Mouse (Mus musculus) limb, embryonic 12.5 days (tissue): Measurements from ENCODE around the gene Tmem266. TPM values are rescaled to one million over a fixed set of nuclear protein-coding genes. Genes with fewer than 3 reads are reported as not detected.
A peak's percentile ranks its signal among the peaks of the same experiment; 100 is the strongest.

Experiments
- ATAC-seq: fragments of 200-750 bp; cut with Nextera tagmentation; 2 replicates; pipeline ENCODE4 v1.8.0; 2017; ENCODE audit warnings: low read depth, moderate TSS enrichment; ENCODE audit not compliant: insufficient number of reproducible peaks, insufficient read depth, low FRiP score, low TSS enrichment
- H3K27ac ChIP-seq: fragments of 300-500 bp; sonication (generic); 2 replicates; pipeline ENCODE4 v1.5.1; 2016; ENCODE audit warnings: mild to moderate bottlenecking, moderate library complexity
- H3K27me3 ChIP-seq: fragments of 300-500 bp; sonication (generic); 2 replicates; pipeline ENCODE4 v1.6.1; 2016; ENCODE audit warnings: mild to moderate bottlenecking, moderate library complexity
- H3K36me3 ChIP-seq: fragments of 300-500 bp; sonication (generic); 2 replicates; pipeline ENCODE4 v1.6.1; 2016; ENCODE audit warnings: mild to moderate bottlenecking, moderate library complexity
- H3K4me1 ChIP-seq: fragments of 300-500 bp; sonication (generic); replicated peaks from 2 replicates; pipeline ENCODE4 v1.6.1; 2016
- H3K4me2 ChIP-seq: fragments of 300-500 bp; sonication (generic); 2 replicates; pipeline ENCODE4 v1.6.1; 2016; ENCODE audit warnings: mild to moderate bottlenecking, moderate library complexity
- H3K4me3 ChIP-seq: fragments of 300-500 bp; sonication (generic); replicated peaks from 2 replicates; pipeline ENCODE4 v1.5.1; 2016; ENCODE audit warnings: mild to moderate bottlenecking
- H3K9ac ChIP-seq: fragments of 300-500 bp; sonication (generic); replicated peaks from 2 replicates; pipeline ENCODE4 v1.6.1; 2016; ENCODE audit warnings: mild to moderate bottlenecking, moderate library complexity
- H3K9me3 ChIP-seq: fragments of 300-500 bp; sonication (generic); 2 replicates; pipeline ENCODE4 v1.6.1; 2016; ENCODE audit warnings: mild to moderate bottlenecking, moderate library complexity
- WGBS: fragments of 180-500 bp; shearing (Covaris S2); methylation state at CpG from one replicate; pipeline ENCODE4 v1.1.7; 2016; 5-methylcytosine and 5-hydroxymethylcytosine counted together
- polyA plus RNA-seq: library from polyadenylated mRNA; unstranded; fragments of >200 nt; fragmentation: Nextera tagmentation; extraction: Ambion mirVana; gene quantifications from 2 replicates; pipeline ENCODE4 v1.2.1, GENCODE M21; 2016

Gene Tmem266
- polyA plus RNA-seq, 1 experiment from 2014 or later = 1.1 TPM

DNA sequence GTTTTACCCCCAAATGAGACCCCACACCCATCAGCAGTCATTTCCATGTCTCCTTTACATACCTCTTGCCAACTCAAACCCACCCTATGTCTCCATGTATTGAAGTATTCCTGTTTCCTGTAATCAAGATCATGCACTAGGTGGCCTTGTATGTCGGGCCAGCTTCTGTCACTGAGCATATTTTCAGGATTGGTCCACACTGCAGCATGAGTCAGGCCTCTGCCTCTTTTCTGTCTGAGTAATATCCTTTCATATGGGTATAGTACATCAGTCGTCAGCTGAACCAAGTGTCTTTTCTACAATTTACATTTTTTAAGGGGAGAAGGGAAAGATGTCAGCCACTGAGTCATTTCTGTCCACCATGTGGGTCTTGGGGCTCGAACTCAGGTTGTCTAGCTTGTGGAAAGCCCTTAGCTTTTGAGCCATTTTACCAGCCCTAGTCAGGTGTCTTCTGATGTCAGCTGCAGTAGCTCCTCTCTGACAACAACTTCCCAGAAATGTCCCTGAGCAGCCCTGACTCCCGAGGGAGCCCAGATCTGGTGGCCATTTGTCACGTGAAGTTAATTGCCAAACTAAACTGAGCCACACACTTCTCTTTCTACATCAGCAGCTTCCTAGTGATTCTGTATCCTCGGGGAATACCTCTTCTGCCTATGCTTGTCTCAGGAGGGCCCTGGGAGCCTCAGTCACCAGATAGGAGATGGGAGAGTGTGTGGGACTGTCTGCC, 78.4 kb downstream of the Tmem266 start:
- peaks cover 45% of the 10 kb centered on the region for H3K4me1 ChIP-seq
- no peaks in the 10 kb centered on the region for H3K9me3 ChIP-seq
- H3K4me2 ChIP-seq = no peak overlapping the region
- H3K27ac ChIP-seq = no peak overlapping the region
- H3K36me3 ChIP-seq = no peaks in the 10 kb centered on the region
- peaks cover 39% of the 10 kb centered on the region for H3K27me3 ChIP-seq
- no peak for ATAC-seq
- 59% methylated on average over 6 of the region's 6 CpGs for WGBS
- no peak overlapping the region for H3K9ac ChIP-seq
- no peak overlapping the region for H3K4me3 ChIP-seq

DNA sequence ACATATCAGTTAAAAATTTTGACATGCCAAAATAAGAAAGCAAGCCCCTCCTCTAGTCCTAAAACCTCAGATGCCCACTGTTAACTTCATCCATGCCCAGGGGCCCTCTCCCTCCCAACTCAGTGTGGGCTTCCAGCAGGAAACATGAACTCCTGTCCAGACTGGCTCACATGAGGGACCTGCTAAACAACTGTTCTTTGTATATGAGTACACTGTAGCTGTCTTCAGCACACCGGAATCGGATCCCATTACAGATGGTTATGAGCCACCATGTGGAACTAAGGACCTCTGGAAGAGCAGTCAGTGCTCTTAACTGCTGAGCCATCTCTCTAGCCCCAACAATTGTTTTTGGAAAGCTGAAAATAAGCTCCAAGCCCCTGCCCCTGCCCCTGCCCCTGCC, 80.1 kb downstream of the Tmem266 start:
- Histone ChIP-seq H3K36me3 (no peaks in the 10 kb centered on the region), H3K27me3 (peaks cover 39% of the 10 kb centered on the region), H3K4me1 (peaks cover 57% of the 10 kb centered on the region), H3K4me3 (no peak overlapping the region), H3K9ac (no peak overlapping the region), H3K9me3 (no peaks in the 10 kb centered on the region), H3K4me2 (no peak overlapping the region), H3K27ac (peak overlapping the region; percentile 35; the same call in 1 of the 2 replicates)
- ATAC-seq = 0 out of 2 replicates have a peak, but pooled peaks have one; percentile 34
- 52% methylated on average over 2 of the region's 2 CpGs for WGBS

DNA sequence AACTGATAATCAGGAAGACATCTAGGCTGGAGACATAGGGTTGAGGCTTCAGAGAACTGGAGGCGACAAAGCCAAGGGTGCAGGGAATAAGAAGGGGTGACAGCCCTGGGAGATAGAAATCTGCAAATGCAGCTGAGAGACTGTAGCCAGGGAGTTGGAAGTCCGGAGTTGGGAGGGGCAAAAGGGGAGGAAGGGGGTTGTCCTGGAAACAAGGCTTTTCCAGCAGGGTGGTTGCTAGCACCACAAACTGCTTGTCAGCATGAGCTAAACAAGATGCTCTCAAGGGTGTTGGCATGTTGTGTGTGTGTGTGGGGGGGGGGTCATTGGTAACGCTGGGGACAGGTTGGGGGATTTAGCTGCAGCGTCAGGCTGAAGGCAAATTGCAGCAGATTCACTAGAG, 82.1 kb downstream of the Tmem266 start:
- Histone ChIP-seq H3K27ac (no peak overlapping the region), H3K4me1 (peaks cover 45% of the 10 kb centered on the region), H3K36me3 (no peaks in the 10 kb centered on the region), H3K4me3 (no peak overlapping the region), H3K27me3 (peaks cover 40% of the 10 kb centered on the region), H3K9ac (no peak overlapping the region), H3K9me3 (no peaks in the 10 kb centered on the region), H3K4me2 (no peak overlapping the region)
- 30% methylated on average over 4 of the region's 4 CpGs for WGBS
- ATAC-seq = no peak

DNA sequence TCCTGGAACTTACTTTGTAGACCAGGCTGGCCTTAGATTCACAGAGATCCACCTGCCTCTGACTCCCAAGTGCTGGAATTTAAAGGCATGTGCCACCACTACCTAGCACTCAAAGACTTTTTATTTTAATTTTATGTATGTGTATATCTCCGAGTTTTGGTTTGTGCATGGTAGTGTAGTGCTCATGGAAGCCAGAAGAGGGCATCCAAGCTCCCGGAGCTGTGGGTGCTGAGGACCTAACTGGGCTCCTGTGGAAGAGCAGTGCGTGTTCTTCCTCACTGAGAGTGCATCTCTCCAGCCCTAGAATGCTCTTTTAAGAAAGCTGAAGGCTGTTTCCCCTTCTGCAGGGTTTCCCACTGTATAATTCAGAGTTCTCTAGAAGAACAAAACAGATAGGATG, 83.1 kb downstream of the Tmem266 start:
- Histone ChIP-seq H3K4me3 (no peak overlapping the region), H3K4me1 (peaks cover 45% of the 10 kb centered on the region), H3K9me3 (no peaks in the 10 kb centered on the region), H3K27ac (no peak overlapping the region), H3K27me3 (peaks cover 38% of the 10 kb centered on the region), H3K36me3 (no peaks in the 10 kb centered on the region), H3K9ac (no peak overlapping the region), H3K4me2 (no peak overlapping the region)
- no peak for ATAC-seq
- WGBS = 48% methylated on average over 3 of the region's 3 CpGs

DNA sequence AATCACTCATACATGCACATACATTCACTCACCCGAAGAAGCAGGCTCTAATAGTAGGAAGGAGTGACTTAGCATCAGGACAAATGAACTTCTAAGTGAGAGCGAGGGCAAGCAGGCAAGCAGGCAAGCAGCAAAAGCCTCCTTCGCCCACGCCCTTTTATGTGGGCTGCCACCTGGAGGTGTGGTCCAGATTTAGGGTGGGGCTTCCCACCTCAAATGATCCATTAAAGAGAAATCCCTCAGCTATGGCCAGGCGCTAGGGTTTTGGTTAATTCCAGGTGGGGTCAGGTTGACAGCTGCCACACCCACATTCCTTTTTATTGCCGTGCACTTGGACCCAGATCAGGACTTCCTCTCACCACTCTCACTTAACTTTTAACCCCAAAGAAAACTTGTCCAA, 83.7 kb downstream of the Tmem266 start:
- Histone ChIP-seq H3K4me1 (peaks cover 45% of the 10 kb centered on the region), H3K27ac (no peak overlapping the region), H3K9ac (no peak overlapping the region), H3K4me3 (no peak overlapping the region), H3K36me3 (no peaks in the 10 kb centered on the region), H3K9me3 (no peaks in the 10 kb centered on the region), H3K27me3 (peaks cover 38% of the 10 kb centered on the region), H3K4me2 (no peak overlapping the region)
- ATAC-seq = no peak
- 25% methylated on average over 6 of the region's 6 CpGs for WGBS

DNA sequence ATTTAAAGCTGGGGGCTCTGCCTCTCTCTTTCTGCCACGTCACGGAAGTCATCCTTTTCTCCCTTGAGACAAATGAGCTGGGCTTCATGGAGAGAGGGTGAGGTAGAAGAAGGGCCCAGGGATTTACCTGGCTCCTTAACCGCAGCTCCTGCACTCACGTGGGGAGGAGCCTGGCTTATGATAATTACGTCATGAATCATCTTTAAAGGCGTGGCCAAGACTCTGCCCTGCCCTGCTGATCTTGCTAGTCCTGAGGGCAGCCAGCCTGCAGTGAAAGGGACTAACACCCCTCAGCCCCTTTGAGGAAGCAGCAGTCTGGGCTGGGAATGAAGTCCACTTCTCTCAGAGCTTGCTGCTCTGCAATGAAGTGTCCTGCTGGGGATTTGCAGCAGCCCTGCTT, 84.4 kb downstream of the Tmem266 start:
- Histone ChIP-seq H3K9me3 (no peaks in the 10 kb centered on the region), H3K9ac (no peak overlapping the region), H3K4me2 (no peak overlapping the region), H3K4me1 (peaks cover 42% of the 10 kb centered on the region), H3K27ac (no peak overlapping the region), H3K4me3 (no peak overlapping the region), H3K36me3 (no peaks in the 10 kb centered on the region), H3K27me3 (peaks cover 38% of the 10 kb centered on the region)
- 36% methylated on average over 6 of the region's 6 CpGs for WGBS
- no peak for ATAC-seq

DNA sequence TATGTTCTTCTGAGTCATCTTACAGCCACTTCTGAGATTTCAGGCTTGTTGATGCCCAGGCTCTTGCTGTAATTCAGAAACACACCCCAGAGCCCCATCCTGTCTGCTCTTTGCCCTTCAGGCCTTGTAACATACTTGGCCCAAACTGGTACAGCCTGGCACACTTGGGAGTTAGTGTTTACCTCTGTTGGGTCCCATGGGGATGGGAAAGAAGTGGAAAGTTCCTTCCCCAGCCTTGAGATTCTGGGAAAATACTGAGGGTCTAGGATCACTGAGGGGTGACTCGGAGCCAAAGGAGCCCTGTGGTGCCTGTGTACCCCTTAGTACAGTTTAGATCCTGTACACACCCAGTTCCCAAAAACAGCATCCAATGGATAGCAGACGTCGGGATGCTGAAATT, 95.1 kb downstream of the Tmem266 start:
- 86% methylated on average over 3 of the region's 3 CpGs for WGBS
- 0 out of 2 replicates have a peak, but pooled peaks cover under 1% of the 10 kb centered on the region for H3K27me3 ChIP-seq

DNA sequence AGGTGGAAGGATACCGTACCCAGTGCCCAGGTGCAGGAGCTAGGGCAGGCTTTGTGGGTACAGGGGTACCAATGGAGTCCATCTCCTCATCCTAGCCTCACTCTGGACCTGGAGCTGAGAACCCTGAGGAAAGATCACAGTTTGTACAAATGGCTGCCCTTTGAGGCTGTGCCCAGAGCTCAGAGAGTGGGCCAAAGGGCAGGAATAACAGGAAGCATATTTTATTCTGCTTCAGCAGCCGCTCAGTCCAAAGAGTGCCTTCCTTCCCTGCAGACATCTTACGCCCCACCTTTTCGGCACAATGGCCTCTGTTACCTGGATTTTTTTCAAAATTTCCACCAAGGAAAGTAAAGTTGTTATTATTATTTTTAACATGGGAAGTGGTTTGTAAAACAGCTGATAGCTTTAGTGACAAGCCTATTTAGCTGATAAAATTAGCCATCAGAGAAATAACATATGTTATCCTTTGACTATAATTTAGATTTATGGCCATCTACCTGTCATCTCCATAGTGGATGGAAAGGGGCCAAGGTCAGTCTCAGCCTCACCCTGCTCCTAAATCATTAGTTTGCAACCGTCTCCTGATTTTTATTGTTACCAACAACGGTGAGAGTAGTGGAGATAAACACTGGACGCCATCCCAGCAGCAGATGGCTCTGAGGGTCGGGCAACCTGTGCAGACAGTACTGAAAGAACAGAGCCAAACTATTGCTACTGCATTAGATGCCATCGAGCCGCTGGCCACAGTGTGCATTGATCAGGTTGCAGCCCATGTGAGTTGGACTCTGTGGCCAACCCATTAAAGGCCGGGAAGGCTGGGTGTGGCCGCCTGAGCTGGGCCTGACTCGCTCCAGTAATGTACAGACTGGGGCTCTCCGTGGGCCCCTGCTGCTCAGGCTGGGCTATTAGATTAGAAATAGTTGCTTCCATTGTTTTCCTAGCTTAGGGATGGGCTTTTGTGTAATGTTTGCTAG, 97.0 kb downstream of the Tmem266 start:
- Histone ChIP-seq H3K4me3 (no peak overlapping the region), H3K9me3 (peaks cover 6% of the 10 kb centered on the region), H3K36me3 (no peaks in the 10 kb centered on the region), H3K4me1 (peaks cover 13% of the 10 kb centered on the region), H3K9ac (no peak overlapping the region), H3K27me3 (no peaks in the 10 kb centered on the region), H3K4me2 (no peak overlapping the region), H3K27ac (no peak overlapping the region)
- 70% methylated on average over 14 of the region's 14 CpGs for WGBS
- no peak for ATAC-seq

More for the DNA sequence above, 95.1 kb downstream of the Tmem266 start:
- ATAC-seq = no peak
- Histone ChIP-seq H3K36me3 (no peaks in the 10 kb centered on the region), H3K4me2 (no peak overlapping the region), H3K4me1 (peaks cover 10% of the 10 kb centered on the region), H3K4me3 (no peak overlapping the region), H3K9ac (no peak overlapping the region), H3K27ac (no peak overlapping the region), H3K9me3 (peaks cover 6% of the 10 kb centered on the region)

DNA sequence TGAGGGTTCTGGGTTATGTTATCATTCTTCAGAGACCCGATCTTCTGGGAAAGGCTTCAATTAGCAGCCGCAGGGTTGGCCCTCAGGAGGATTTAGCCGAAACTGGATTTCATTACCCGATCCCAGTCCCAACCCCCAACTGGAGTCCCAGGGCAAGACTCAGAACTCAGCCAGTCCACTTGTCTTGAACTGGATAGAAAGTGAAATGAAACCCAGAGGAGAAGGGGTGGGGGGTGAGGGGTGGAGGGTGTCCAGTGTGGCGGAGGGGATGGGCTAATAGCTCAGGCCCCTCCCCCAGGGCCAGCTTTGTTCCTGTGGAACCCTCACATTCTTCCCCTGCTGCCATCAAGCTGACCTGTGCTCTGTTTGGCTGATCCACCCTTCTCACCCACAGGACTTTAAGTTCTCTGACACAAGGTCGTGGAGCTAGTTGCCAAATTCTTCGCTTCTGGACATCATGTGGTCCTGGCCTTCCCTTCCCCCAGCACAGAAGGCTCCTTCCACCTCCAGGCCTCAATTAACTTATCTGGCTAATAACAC, 98.6 kb downstream of the Tmem266 start:
- H3K36me3 ChIP-seq = no peaks in the 10 kb centered on the region
- H3K9ac ChIP-seq = no peak overlapping the region
- ATAC-seq = no peak
- H3K27ac ChIP-seq = no peak overlapping the region
- 23% methylated on average over 7 of the region's 7 CpGs for WGBS
- H3K4me2 ChIP-seq = no peak overlapping the region
- peaks cover 21% of the 10 kb centered on the region for H3K4me1 ChIP-seq
- no peak overlapping the region for H3K4me3 ChIP-seq
- peaks cover 6% of the 10 kb centered on the region for H3K9me3 ChIP-seq
- H3K27me3 ChIP-seq = no peaks in the 10 kb centered on the region

DNA sequence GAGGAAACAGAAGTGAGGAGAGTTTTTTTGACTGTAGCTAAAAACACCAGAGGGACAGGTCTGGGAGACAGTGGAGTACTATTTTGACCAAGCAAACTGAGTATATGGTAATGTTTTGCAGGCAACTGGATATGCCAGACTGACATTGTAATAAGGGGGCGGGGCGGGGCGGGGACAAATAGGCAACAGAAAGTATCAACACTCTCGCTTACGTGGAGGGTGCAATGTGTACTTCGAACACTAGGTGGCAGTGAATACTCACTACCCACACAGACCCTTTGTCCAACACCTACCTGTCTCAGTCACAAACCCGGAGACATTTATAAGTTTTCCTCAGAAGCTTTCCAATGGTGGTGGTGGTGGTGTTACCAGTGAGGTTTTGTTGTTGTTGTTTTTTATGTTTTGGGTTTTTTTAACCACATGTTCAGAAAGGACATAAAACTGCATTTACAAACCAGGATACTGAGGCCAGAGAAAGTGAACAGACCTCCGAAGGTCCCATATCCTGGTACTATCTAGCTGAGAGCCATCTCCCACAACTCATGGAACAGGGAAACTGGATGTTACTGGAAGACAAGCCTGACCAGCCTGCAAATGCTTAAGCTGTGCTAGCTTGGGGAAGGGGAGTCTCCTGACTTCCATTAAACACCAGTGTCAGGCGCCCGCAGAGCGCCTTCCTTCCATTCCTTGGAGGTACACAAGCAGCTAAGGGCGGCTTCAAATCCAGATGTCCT, 102.7 kb downstream of the Tmem266 start:
- H3K27me3 ChIP-seq = no peaks in the 10 kb centered on the region
- ATAC-seq = peak; percentile 58
- WGBS = 34% methylated on average over 12 of the region's 12 CpGs
- peak overlapping the region; percentile 48 for H3K4me2 ChIP-seq
- no peaks in the 10 kb centered on the region for H3K9me3 ChIP-seq
- H3K36me3 ChIP-seq = no peaks in the 10 kb centered on the region
- peaks cover 32% of the 10 kb centered on the region for H3K4me1 ChIP-seq
- no peak overlapping the region for H3K27ac ChIP-seq
- peak overlapping the region; percentile 34; the same call in 1 of the 2 replicates for H3K9ac ChIP-seq
- H3K4me3 ChIP-seq = peak overlapping the region; percentile 23; the same call in 1 of the 2 replicates
